Mouse (Mus musculus): ENCODE measurements at regions not wholly inside any gene's neighbourhood (a gene's known extent, or its start where the extent isn't known, plus 50 kb on each side); places are given as distances from the start of the nearest gene placed in this dataset.

- ATAC-seq, result peak; percentile 17
These were observed 54.2 kb upstream of the Rfpl4b start for GRCm38 (mm10) chr10:38875667-38876245.

DNA sequence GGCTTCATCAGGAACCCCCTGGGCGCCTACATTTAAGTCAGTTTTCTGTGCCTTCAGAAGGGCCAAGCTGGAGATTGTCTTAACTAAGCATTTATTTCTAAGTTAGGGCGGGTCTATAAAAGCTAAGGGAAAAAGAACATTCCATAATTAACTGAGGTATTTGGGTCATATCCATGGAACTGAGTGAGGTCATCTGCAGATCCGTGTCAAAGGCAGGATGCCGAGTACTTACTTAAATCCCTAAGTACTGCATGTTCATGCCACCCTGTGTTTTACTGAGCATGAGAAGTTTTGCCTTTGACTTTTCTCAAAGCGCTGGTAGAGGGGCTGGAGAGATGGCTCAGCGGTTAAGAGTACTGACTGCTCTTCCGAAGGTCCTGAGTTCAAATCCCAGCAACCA, 57.7 kb upstream of the Rfpl4b start:
- no peak for ATAC-seq

DNA sequence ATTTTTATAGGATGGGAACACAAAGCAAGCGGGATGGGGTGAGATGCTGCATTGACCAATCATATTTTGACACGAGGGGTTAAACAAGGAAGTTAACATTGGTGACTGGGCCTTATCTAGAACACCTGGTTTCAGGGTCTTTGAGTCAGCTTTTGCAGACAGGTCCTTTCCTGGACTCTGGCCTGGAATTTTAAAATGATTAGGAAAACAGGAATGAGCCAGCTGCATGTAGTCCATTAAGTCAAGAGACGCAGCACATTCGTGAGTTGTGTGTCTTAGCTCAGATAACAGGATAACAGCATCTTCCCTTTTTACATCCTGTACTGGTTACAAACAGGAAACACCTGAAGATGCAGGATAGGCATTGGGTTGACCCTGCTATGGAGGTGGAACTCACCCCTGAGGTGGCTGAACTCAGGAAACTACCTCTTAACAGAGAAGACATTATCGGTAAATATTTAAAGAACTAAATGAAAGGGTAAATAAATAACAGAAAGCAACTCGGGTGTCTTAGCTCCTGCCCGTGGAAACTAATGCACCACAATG, 59.1 kb upstream of the Rfpl4b start:
- ATAC-seq, result no peak

DNA sequence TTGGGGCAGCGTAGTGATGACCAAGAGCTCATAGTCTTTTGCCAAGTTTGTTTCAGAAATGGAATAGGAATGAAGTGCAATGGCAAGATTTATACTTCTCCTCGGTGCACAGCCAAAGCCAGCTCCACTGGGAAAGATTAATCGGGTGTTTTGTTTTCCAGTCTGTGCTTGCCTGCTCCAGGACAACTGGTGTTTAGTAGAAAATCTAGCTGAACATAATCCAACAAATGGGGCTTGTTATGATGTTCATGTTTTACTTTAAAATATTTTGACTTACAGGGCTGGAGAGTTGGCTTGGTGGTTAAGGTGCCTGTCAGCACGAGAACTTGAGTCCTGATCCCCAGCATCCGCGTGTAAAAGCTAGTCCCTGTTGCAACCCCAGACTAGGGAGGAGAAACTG, 60.6 kb upstream of the Rfpl4b start:
- no peak for ATAC-seq

- no peak for ATAC-seq
These were observed 62.4 kb upstream of the Rfpl4b start for GRCm38 (mm10) chr10:38883816-38884599.

DNA sequence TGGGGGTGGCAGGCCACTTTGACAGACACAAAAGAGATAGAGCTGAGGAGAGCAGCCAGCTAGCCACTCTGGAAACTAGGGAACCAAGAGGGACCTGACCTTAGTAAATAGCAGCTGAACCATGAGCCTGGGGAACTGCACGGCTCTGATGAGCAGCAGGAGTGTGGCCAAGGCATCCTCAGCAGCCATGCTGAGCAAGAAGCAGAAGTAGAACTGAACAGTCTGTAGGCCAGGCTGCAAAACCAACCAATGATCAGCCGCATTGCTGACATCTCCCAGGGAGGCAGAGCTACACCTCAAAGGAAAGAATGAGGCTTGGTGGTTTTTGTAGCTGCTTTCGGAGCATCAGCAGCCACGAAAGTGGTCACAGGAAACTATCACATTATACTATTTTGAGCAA, 63.1 kb upstream of the Rfpl4b start:
- ATAC-seq, result peak; percentile 93

DNA sequence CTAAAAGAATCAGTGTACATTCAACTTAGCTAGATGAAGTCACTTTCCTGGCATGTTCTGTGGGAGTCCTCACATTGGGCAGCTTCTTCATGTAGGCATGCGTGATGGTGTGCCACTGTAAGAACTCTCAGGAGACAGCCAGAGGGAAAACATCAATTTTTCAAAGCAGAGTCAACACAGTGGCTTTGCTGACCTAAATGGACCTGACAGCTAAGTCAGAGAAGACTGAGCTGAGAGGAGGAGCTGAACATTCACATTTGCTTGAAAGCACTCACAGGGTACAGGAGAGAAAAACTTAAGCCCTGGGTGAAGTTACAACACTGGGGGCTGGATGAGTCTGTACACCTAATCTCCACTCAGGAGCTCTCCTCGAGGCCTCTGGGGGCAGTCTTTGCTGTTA, 64.9 kb upstream of the Rfpl4b start:
- ATAC-seq, result no peak

DNA sequence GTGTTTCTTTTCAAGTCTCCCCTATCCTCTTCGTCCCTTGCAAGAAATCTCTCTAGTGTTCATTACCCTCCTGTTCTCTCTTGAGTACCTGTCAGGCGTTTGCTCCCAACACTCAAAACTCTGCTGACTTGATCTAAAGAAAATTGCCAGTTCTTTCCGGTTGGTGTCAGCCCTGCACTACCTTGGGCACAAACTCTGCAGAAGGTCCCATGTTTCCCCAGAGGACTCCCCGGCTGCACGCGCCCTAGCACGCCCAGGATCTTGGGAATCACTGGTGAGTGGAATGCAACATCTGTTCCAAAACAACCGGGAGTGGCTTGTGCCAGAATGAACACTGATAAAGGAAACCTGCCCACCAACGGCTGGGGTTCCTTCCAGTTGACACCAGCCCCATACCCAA, 66.3 kb upstream of the Rfpl4b start:
- no peak for ATAC-seq

DNA sequence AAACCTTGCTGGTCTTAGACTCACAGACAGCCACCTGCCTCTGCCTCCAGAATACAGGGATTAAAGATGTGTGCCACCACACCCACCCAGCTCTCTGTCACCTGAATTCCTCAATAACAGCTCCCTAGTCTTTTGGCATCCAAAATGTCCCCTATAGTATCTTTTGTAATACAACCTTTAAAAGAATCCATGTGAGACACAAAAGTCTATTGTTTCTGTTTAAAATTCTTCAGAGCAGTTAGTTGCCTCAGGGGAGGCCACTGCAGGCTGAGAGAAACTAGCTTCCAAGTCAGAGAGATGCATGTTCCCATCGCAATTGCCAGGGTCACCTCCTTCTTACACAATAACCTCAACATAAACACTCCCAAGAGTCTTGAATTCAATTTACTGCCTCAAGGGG, 70.6 kb upstream of the Lama4 start:
- no peak for ATAC-seq

GRCm38 (mm10) chr10:38895656-38896055, 69.7 kb upstream of the Lama4 start:
- no peak for ATAC-seq

DNA sequence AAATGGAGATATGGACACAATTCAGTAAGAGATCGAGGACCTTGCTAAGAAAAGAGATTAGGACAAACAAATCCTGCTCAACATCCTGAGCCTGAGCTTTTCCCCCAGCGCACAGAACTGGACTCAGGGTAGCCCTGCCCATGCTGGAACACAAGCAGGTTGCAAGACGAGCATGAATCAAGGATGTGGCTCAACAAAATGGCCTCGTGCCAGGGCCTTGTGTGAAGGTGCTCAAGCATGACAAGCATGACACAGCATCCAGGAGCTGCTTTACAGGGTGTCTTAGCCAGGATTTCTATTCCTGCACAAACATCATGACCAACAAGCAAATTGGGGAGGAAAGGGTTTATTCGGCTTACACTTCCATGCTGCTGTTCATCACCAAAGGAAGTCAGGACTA, 67.7 kb upstream of the Lama4 start:
- ATAC-seq, result no peak

GRCm38 (mm10) chr10:38906121-38906520, 59.2 kb upstream of the Lama4 start:
- ATAC-seq, result no peak

GRCm38 (mm10) chr10:38907835-38908234, 57.5 kb upstream of the Lama4 start:
- ATAC-seq, result no peak

GRCm38 (mm10) chr10:38908277-38908676, 57.0 kb upstream of the Lama4 start:
- no peak for ATAC-seq

DNA sequence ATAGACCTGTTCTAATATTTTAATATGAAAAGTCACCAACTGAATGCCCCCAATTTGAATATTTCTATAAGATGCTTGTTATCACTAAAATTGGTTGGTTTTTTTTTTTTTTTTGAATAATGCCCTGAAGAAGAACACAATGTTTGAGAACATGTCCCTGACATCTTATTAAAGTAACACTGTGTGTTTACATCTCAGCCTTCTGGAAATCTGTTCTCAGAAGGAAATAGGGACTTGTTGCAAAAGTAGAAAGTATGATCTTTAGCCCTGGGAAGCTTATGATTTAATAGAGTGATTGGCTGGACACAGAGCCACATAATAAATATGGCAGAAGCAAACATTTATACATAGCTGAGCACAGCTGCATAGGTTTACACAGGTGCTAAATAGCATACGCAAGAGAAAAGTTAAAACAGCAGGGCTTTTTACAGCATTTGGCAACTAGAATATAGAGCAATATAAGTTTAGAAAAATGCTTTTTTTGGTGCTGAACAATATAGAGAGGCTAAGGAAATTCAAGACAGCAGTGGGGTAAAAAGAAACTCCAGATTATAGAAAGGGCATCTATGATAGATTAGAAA, 56.1 kb upstream of the Lama4 start:
- no peak for ATAC-seq

DNA sequence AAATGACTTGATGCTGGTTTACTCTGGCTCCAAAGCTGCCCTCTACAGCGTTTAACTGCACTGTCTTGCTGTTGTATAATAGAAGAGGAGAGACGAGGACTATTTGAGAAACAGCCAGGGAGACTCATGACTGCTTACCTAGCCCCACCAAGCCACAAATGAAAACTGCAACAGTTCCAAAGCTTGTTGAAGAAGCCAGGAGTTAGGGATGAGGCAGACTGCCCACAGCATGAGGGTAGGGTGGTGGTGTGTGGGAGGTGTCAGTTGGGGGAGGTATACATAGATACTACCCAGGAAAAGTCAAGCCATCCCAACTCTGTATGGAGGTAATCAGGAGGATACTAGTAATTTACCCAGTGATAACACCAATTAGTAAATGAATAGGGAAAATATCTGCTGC, 55.5 kb upstream of the Lama4 start:
- ATAC-seq, result no peak

- no peak for ATAC-seq
These were observed 52.3 kb upstream of the Lama4 start for GRCm38 (mm10) chr10:38913013-38913412.

All from inflammation-experienced regulatory T-cells, adult 6 months (primary cell).